Mouse (Mus musculus) kidney, postnatal 36 days (tissue): ENCODE measurements around the gene Rtl1.

Source experiments
- DNase-seq, 2 experiments: peaks; one replicate each; pipeline ENCODE4 v3.0.0; 2021 to 2022; ENCODE audit warnings: mixed read lengths in 2 of 2

The Rtl1 gene

GRCm38 (mm10) chr12:109560111-109560695, 39.9 kb downstream of the Rtl1 start:
- no peak for DNase-seq

GRCm38 (mm10) chr12:109558891-109559487, 41.1 kb downstream of the Rtl1 start:
- no peak for DNase-seq

- DNase-seq, result no peak
These were observed 41.8 kb downstream of the Rtl1 start for GRCm38 (mm10) chr12:109558226-109558824.

- no peak for DNase-seq
These were observed 44.2 kb downstream of the Rtl1 start for GRCm38 (mm10) chr12:109555837-109556409.

GRCm38 (mm10) chr12:109553568-109553967, 46.6 kb downstream of the Rtl1 start:
- DNase-seq, result no peak

- no peak for DNase-seq
These were observed 47.2 kb downstream of the Rtl1 start for GRCm38 (mm10) chr12:109552754-109553525.

GRCm38 (mm10) chr12:109551771-109552170, 48.4 kb downstream of the Rtl1 start:
- no peak for DNase-seq

- no peak for DNase-seq
These were observed 53.0 kb downstream of the Rtl1 start for GRCm38 (mm10) chr12:109547085-109547484.

GRCm38 (mm10) chr12:109545875-109546732, 54.0 kb downstream of the Rtl1 start:
- peak in 1 of 2 experiments; percentile 25 for DNase-seq

GRCm38 (mm10) chr12:109543281-109543923, 56.7 kb downstream of the Rtl1 start:
- DNase-seq, result no peak

GRCm38 (mm10) chr12:109542635-109543249, 57.4 kb downstream of the Rtl1 start:
- DNase-seq, result peak in 1 of 2 experiments; percentile 38

- peak in 1 of 2 experiments; percentile 21 for DNase-seq
These were observed 58.1 kb downstream of the Rtl1 start for GRCm38 (mm10) chr12:109542011-109542410.

GRCm38 (mm10) chr12:109541540-109541899, 58.6 kb downstream of the Rtl1 start:
- DNase-seq, result no peak

- no peak for DNase-seq
These were observed 59.2 kb downstream of the Rtl1 start for GRCm38 (mm10) chr12:109540739-109541539.

- no peak for DNase-seq
These were observed 60.2 kb downstream of the Rtl1 start for GRCm38 (mm10) chr12:109539950-109540349.
